Mouse (Mus musculus) embryonic fibroblast, embryonic 13.5 days (primary cell): ENCODE measurements around the gene Galnt17.

ENCODE experiments used
- CTCF ChIP-seq: IDR thresholded peaks from 2 replicates; pipeline ENCODE4 v1.5.1; 2011; ENCODE audit warnings: mild to moderate bottlenecking, control low read depth, low read length, moderate library complexity, borderline replicate concordance; ENCODE audit not compliant: insufficient read depth
- POLR2A ChIP-seq: IDR thresholded peaks from 2 replicates; pipeline ENCODE4 v1.6.1; 2011; ENCODE audit warnings: low read depth, mild to moderate bottlenecking, control low read depth, low read length, moderate library complexity

- TF ChIP-seq CTCF = no peak
- TF ChIP-seq POLR2A = no peak
These were observed 85.6 kb downstream of the Galnt17 start for GRCm38 (mm10) chr5:131222498-131223244.
